Mouse (Mus musculus) left cerebral cortex, postnatal 10 days (tissue): ENCODE results near the gene Pogk. TPM values are rescaled to one million over a fixed set of nuclear protein-coding genes. Genes with fewer than 3 reads are reported as not detected.

Experiments
- DNase-seq, 2 experiments: peaks; one replicate each; pipeline ENCODE4 v3.0.0; 2021 to 2022; ENCODE audit warnings: low spot score in 2 of 2, mixed read lengths in 1 of 2; ENCODE audit errors: extremely low spot score in 1 of 2
- intact Hi-C: fragments of 180-260 bp; cut with DNase I; formaldehyde crosslinking; loops from one replicate; pipeline ENCODE4 v1.15.1; 2025
- total RNA-seq, 2 experiments: library from RNA; stranded (reverse); gene quantifications; 2 replicates each; pipeline ENCODE4 v1.2.3; 2021

Gene Pogk
- total RNA-seq, 2 experiments from 2014 or later, result 37.0 to 41.3 TPM

DNA sequence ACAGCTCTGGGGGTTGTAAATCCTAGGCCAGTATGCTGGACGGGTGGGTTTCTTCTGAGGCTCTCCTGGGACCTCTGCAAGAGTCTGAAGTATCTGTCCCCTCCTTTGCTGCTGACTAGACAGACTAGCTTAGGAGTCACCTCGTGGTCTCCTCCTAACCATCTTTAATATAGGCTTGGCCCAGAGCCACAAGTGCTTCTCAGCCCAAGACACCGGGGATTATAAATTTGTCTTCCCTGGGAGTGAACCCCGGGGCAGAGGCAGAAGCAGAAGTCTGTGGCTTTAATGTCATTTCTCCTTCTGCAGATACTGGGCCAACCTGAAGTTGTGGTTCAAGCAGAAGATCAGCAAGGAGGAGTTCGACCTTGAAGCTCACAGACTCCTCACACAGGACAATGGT lies 27.8 kb downstream of the Pogk start:
- no peak for DNase-seq
- intact Hi-C loops, result no loop called here

DNA sequence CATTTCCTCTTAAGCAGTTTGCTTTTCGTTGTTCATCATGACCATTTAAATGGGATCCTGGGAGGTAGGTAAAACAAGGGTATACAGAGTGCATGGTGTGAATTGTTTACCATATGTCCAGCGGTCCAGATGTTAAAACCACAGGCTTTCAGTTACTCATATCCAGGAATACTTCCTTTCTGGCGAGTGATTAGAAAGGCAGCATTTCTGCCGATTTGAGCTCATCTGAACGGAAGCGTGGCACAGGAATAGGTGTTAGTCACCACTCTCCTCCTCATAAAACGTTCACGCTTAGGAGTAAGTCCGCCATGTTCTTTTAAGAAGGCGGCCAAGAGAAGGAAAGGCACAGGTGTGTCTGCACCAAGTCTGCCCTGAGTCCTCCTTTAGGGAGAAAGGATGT lies 28.3 kb downstream of the Pogk start:
- intact Hi-C loops, result no loop called here
- DNase-seq, result no peak

DNA sequence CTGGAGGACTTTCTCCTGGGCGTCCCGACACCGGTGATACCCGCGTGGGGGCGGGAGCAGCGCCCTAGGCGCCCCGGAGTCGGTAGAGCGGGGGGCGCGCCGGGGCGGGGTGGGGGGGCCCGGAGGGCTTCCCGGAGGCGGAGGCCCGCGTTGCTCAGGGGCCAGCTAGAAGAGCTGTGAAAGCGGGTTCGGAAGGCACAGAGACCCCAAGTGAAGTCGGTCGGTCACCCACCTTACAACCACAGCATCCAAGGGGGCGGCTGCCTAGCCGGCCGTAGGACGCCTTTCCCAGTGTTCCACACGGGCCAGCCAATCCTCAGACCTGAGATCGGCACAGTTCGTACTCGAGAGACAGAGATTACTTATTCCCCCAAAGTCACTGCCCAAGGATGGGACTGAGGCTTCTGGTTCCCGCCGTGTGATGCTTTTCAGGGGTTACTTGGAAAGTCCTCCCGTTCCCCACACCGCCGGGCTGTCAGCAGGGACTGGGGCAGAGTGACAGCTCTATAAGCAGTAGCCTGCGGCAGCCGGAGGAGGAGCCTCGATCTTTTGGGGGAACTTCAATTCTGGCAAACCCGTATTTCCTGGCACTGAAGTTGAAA lies 29.9 kb downstream of the Pogk start:
- peak; percentile 53 to 80 for DNase-seq
- intact Hi-C loops, result loop anchor here (10.0 kb wide), 1 partner anchor 375 kb away; the partner anchor contains the start of gene Pou2f1

DNA sequence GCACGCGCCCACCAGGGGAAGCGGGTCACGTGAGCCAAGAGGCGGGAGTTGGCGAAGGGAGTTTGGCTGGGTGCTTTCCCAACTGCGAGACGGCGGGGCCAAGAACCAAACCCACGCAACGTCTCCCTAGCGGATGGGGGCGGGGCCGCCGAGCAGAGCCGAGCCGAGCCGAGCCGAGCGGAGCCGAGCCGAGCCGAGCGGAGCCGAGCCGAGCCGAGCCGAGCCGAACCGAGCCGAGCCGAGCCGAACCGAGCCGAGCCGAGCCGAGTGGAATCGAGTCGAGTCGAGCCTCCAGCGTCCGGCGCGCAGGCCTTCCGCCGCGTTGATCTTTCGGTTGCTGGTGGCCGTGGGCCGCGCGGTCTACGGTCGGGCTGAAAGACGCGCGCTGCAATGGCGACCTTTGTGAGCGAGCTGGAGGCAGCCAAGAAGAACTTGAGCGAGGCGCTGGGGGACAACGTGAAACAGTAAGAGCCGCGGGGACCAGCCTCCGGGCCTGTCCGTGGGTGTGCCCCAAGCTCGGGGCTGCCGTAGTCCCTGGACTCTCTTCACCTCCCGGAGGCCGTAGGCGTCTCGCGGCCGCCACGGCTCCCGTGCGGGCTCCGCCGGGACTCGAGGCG lies 30.5 kb downstream of the Pogk start, which contains the start of gene Tada1:
Gene Tada1 (plus strand): TSS at position 85 of the 617 bp plus-strand sequence.
- DNase-seq, result peak; percentile 93 to 94
- intact Hi-C loops, result loop anchor here (10.0 kb wide), 1 partner anchor 374 kb away; the partner anchor contains the start of gene Pou2f1

DNA sequence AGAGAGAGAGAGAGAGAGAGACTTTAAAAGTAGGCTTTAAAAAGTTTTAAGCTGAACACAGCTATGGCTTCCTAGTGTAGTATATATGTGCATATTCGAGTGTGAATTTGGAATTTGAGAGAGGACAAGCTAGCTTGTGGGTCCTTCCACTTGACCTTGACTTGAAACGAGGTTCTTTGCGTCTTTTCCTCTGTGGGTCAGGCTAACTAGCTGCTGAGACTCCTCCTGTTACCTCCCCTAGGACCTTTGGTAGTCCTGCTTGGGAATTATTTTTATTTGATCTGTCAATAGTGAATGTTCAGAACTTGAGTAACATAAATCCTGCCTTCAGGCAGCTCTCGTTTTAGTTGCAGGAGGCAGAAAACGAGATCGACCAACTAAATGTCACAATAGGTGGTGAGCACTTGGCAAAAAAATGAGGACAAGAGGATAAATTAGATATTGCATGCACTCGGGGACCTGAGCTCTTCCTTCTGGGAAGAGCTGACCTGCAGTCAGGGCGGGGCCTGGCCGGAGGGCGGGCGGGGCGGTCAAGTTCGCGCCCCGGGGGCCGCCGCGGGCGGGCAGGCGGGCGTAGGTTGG lies 31.1 kb downstream of the Pogk start:
- intact Hi-C loops, result loop anchor here (10.0 kb wide), 1 partner anchor 374 kb away; the partner anchor contains the start of gene Pou2f1
- no peak for DNase-seq

DNA sequence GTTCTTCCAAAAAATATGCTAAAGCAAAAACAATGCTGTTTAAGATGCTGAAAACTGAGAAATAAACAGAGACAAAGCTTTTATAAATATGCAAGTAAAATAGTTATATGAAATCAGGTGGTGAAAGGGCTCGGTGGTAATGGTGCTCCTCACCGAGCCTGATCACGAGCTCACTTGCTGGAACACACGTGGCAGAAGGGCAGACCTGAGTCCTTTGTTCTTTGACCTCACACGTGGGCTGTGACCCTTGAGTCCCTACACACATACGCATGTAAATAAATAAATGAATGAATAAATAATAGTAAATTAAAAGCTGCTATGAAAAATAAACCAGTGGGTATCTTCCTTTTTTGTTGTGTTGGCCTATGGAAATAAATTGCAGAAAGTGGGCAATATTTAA lies 32.5 kb downstream of the Pogk start:
- intact Hi-C loops, result loop anchor here (10.0 kb wide), 1 partner anchor 372 kb away; the partner anchor contains the start of gene Pou2f1
- no peak for DNase-seq

DNA sequence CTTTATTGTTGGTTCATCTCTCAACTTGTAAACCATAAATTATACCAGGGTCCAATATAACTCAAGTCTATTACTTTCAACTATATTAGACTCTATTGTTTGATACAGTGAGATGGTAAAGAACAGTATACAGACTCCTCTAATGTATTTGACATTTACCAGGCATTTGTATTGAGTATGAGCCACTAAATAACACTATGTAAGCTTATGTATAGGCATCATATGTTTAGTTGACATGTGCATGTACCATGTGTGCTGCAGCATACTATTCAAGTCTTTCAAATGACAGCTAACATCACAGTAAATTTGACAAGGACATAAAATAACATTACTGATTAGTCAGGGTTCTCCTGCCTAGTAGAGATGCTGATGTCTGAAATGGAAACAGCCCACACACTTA lies 46.5 kb downstream of the Pogk start:
- DNase-seq, result no peak
- intact Hi-C loops, result loop anchor here (5.0 to 10.0 kb wide), 2 partner anchors 106 to 588 kb away; no protein-coding TSS in a partner anchor

DNA sequence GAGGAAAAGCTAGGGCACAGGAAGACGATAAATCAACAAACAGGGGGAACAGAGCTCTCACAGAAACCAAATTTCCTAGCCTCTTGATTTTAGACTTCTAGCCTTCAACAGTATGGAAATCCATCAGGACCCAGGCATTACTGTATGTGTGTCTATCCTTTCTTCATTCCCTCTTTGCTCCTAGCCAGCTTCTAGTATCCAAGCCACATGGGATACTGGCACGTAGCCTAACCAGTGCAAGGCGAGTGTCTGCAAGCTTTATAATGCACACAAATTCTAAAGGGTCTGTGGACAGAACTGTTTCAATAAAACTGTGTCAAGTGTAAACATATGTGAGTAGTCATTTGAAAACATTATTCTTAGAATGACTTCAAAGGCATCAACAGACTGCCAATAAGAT lies 47.0 kb downstream of the Pogk start:
- intact Hi-C loops, result loop anchor here (5.0 to 10.0 kb wide), 2 partner anchors 105 to 588 kb away; no protein-coding TSS in a partner anchor
- no peak for DNase-seq

DNA sequence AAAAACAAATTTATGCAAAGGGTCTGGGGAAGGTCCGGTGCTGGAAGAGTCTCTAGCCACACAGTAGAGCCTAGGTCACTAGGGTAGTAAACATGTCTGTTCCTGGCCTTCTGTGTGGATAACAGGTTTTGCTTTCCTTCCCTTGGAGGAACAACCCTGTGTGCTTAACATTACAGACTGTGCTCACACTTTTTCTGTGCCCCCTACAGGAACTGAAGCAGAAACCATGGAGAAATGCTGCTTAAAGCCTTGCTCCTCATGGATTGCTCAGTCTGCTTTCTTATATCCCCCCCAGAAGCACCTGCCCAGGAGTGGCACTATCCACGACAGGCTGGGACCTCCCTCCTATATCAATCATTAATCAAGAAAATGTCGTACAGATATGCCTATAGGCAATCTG lies 47.8 kb downstream of the Pogk start:
- intact Hi-C loops, result loop anchor here (2.0 to 10.0 kb wide), 3 partner anchors 105 to 587 kb away; no protein-coding TSS in a partner anchor
- no peak for DNase-seq

DNA sequence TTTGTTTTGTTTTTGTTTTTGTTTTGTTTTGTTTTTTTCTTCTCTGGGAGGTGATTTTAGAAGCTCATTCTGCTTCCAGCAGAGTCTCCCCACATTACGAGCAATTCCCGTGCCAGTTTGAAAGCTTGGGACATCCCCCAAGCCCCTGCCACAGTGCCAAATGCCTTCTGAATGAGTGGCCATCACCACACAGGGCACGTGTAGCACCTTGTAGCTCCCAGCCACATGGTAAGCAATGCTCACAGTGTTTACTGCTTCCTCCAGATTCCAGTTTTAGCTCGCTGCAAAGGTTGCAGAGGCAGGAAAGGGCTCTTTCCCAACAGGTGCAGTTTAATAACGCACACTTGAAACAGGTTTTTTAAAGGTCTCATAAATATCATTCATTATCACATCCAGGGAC lies 48.8 kb downstream of the Pogk start:
- intact Hi-C loops, result loop anchor here (2.0 to 10.0 kb wide), 3 partner anchors 104 to 586 kb away; no protein-coding TSS in a partner anchor
- no peak for DNase-seq

DNA sequence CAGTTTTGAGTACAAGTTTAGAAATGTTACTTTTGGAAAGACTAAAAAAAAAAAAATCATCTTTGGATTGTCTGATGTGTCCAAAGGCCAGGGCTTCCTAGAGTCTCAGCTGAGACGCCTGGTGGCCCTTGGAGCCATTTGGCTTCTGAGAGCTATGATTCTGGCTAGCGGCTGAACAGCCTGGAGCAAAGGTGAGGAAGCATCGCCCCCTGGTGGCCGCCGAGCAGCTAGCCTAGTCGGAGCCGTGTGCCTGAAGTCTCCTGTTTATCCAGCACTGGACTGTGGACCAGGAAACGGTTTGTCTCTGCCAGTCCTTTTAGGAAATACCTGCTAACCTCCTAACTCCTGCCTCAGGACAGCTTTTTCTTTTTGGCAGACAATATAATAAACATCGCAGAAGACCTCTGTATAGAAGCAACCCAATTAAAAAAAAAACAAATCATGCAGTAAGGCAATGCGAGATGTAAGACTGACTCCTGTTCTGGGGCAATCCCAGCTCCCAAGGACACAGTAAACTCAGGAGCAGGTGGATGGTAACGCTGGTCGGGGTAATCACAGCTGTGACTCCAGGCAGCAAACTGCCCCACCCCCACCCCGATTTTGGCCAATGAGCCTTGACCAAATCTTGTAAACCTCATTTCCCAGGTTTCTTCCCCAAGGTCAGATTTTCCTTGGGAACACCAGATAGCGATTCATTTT lies 49.4 kb downstream of the Pogk start:
- intact Hi-C loops, result loop anchor here (2.0 to 10.0 kb wide), 3 partner anchors 103 to 586 kb away; no protein-coding TSS in a partner anchor

DNA sequence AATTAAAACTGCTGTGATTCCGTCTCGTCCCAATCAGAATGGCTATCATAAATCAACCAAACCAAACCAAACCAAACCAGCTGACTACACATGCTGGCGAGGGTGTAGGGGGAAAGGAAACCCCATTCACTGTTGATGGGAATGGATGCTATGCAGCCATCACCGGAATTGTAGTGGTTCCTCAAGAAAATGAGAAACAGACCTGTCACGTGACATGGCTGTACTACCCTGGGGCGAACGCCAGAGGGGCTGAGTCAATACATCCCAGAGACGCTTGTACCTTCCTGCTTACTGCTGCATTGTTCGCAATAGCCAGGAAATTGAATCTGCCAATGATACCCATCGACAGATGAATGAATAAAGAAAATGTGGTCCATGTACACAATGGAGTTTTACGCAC lies 59.9 kb downstream of the Pogk start:
- no peak for DNase-seq
- intact Hi-C loops, result no loop called here

More for the DNA sequence above, 49.4 kb downstream of the Pogk start:
- peak; percentile 87 to 92 for DNase-seq

DNA sequence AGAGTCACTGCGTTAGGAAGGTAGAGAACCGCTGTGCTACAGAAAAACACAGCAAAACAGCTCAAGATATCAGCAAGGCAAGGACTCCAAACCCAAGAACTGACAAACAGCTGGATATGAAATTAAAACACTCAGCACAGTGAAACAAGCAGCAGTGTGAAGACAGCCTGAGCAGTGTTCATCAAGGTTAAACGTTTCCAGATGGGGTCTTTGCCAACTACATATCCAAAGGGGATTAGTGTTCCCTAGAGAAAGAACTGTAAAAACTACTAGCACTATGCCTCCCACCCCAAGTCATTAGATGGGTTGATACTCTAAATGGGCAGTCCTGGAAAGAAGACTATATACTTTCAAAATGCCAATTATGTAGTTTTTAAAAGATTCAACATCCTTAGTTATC lies 60.3 kb downstream of the Pogk start:
- intact Hi-C loops, result no loop called here
- no peak for DNase-seq

DNA sequence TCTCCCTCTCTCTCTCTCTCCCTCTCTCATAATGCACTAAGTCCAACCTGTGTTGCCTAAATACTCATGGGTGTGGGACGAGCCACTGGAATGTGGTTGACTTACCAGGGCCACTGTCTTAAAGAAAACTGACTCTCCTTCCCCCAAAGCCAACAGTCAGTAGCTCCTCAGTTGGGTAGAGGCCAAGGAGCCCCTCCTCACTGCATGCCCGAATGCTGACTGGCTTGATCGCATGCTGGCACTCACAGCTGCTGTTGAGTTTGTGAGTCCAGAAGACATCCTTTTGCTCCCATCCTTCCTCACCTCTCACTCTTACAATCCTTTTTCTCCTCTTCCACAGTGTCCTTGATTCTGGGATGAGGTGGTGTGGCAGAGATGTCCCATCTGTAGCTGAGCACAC lies 62.8 kb downstream of the Pogk start:
- DNase-seq, result no peak
- intact Hi-C loops, result no loop called here

DNA sequence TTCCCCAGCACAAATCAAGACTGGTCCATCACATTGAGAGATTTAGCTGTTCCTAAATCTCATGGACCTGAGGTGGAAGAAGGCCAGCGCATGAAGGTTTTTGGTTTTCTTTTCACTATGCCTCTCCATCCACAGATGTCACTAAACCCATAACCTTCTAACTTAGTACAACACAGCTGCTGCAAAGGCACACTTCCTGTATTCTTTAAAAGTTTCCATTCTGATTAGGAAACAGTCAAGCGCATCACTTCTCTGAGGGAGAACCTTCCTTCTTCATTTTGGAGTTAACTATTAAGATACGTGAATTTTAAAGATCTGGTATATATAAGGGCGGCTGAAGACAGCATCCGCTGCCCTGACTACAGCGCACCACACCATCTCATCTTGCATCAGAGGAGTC lies 64.1 kb downstream of the Pogk start:
- DNase-seq, result no peak
- intact Hi-C loops, result no loop called here

DNA sequence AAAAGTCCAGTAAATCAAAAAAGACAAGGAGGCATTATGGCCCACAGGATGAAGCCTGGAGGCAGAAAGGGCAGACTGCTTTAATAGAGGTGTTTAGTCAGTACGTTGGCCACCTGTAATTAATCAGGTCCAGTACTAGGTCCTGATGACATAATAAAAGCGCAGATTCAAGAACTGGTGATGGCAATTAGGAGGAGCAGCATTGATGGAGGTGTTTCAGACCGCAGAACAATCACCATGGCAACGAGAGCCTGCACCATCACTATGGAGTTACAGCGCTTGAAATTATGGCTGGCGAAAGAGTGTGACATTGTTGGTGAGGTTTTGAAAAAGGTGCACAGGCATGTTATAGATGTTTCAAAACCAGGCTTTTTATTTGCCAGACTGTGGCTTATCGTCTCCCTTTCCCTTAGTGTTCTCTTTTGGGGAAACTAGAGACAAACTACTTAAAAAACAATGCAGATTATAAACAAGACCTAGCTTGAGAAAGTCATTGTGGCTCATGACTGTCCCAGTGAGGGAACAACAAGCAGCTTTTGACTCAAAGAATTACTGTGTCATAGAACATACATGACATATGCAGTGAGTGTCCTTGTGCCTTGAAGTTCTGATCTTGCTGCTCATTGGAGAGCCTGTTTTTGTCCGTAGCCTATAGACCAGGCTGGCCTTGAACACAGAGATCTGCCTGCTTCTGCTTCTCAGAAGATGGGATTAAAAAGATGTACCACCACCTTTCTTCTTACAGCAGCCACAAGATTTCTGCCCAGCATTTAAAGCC lies 65.2 kb downstream of the Pogk start:
- intact Hi-C loops, result no loop called here
- no peak for DNase-seq

DNA sequence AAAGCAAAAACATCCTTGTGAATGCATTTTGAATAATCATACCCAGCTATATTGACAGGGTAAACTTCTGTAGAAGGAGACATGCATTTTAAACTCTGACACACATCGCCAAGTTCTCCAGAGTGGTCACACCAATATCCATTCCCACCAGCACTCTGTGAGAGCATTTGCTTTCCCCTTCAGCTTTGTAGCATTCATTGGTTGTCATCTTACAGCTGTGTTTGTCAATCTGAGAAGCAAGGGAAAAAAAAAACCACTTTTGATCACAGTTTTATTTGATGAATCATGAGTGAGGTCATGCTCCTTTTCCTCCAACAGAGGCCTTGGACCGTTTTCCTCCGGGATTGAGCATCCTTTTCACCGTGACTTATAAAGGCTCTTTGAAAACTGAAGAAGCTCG lies 66.1 kb downstream of the Pogk start:
- DNase-seq, result no peak
- intact Hi-C loops, result no loop called here

DNA sequence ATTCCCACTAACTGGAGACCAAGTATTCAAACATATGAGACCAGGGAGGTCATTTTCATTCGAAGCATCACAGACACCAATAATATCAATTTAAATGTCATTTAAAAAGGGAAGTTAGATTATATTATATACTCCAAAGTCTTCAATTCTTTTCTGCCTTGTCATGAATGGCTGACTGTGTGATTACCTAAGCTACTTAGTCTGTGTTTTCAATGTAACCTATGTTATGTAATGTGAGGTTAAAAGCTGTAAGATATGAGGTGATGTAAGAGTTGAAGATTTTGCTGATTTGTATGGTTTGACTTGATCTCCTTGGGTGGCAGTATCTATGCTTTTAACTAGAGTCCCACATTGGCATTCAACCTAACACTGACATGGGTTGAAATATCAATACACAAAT lies 67.1 kb downstream of the Pogk start:
- DNase-seq, result no peak
- intact Hi-C loops, result no loop called here

DNA sequence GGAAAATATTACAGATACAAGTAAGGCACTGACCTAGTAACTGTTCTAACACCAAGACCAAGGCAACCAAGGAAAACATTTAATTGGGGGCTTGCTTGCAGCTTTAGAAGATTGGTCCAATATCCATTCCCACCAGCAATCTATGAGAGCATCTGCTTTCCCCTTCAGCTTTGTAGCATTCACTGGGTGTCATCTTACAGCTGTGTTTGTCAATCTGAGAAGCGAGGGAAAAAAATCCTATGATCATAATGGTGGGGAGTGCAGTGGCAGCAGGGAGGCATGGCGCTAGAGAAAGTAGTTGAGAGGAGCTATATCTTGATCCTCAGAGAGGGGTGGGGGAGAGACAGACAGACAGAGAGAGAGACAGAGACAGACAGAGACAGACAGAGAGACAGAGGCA lies 67.6 kb downstream of the Pogk start:
- intact Hi-C loops, result no loop called here
- DNase-seq, result no peak
